Mouse (Mus musculus) CH12.LX (cell line): ENCODE measurements at regions not wholly inside any gene's neighbourhood (a gene's known extent, or its start where the extent isn't known, plus 50 kb on each side); places are given as distances from the start of the nearest gene placed in this dataset.

Experiments used
- CTCF ChIP-seq, 2 experiments: IDR thresholded peaks in 1 of 2; conservative IDR thresholded peaks in 1 of 2; 2 replicates each; pipeline ENCODE4 v1.5.1; 2011 to 2012; ENCODE audit warnings: low read depth in 2 of 2, low read length in 2 of 2, improper control_type of control experiment in 1 of 2, inconsistent platforms in 1 of 2, mild to moderate bottlenecking in 1 of 2, moderate library complexity in 1 of 2
- EP300 ChIP-seq: IDR thresholded peaks from 2 replicates; pipeline ENCODE4 v1.6.1; 2011; ENCODE audit warnings: low read length, improper control_type of control experiment
- MAFK ChIP-seq: IDR thresholded peaks from 2 replicates; pipeline ENCODE4 v1.6.1; 2011; ENCODE audit warnings: low read length, improper control_type of control experiment; ENCODE audit not compliant: insufficient replicate concordance
- MAX ChIP-seq: IDR thresholded peaks from 2 replicates; pipeline ENCODE4 v1.6.1; 2011; ENCODE audit warnings: low read length, improper control_type of control experiment
- MAZ ChIP-seq: IDR thresholded peaks from 2 replicates; pipeline ENCODE4 v1.6.1; 2012; ENCODE audit warnings: low read depth, mild to moderate bottlenecking, inconsistent platforms, low read length, improper control_type of control experiment, moderate library complexity
- MEF2A ChIP-seq: IDR thresholded peaks from 2 replicates; pipeline ENCODE4 v1.6.1; 2014; ENCODE audit warnings: low read depth, mild to moderate bottlenecking, inconsistent platforms, low read length, improper control_type of control experiment, borderline replicate concordance
- NELFE ChIP-seq: IDR thresholded peaks from 2 replicates; pipeline ENCODE4 v1.6.1; 2011; ENCODE audit warnings: low read depth, low read length, improper control_type of control experiment
- POLR2A ChIP-seq: IDR thresholded peaks from 2 replicates; pipeline ENCODE4 v1.6.1; 2011; ENCODE audit warnings: low read depth, mild to moderate bottlenecking, improper control_type of control experiment, low read length
- RAD21 ChIP-seq: IDR thresholded peaks from 2 replicates; pipeline ENCODE4 v1.6.1; 2011; ENCODE audit warnings: low read depth, mild to moderate bottlenecking, low read length, improper control_type of control experiment, moderate library complexity
- RCOR1 ChIP-seq: conservative IDR thresholded peaks from 2 replicates; pipeline ENCODE4 v1.6.1; 2012; ENCODE audit warnings: low read depth, mild to moderate bottlenecking, inconsistent platforms, low read length, improper control_type of control experiment
- UBTF ChIP-seq: IDR thresholded peaks from 2 replicates; pipeline ENCODE4 v1.6.1; 2012; ENCODE audit warnings: low read depth, mild to moderate bottlenecking, inconsistent platforms, low read length, improper control_type of control experiment, moderate library complexity
- ZC3H11A ChIP-seq: IDR thresholded peaks from 2 replicates; pipeline ENCODE4 v1.6.1; 2012; ENCODE audit warnings: low read depth, mild to moderate bottlenecking, inconsistent platforms, low read length, improper control_type of control experiment

GRCm38 (mm10) chr3:52838020-52838419, 179.0 kb downstream of the Cog6 start:
- TF ChIP-seq CTCF (conservative IDR thresholded peaks at IDR 0.05 in 1 of 2, IDR thresholded peaks at IDR 0.05 in 1 of 2; ENCODE audit: low read depth in 2 of 2, low read length in 2 of 2), result no peak
- TF ChIP-seq RAD21, result no peak
- TF ChIP-seq RCOR1, result no peak
- no peak for TF ChIP-seq POLR2A
- no peak for TF ChIP-seq EP300
- no peak for TF ChIP-seq UBTF
- TF ChIP-seq NELFE, result no peak
- TF ChIP-seq MAZ, result no peak
- TF ChIP-seq MAFK, result no peak
- TF ChIP-seq ZC3H11A, result no peak
- TF ChIP-seq MAX, result no peak
- no peak for TF ChIP-seq MEF2A
